Mouse (Mus musculus): ENCODE results near the gene Isy1. TPM values are rescaled to one million over a fixed set of nuclear protein-coding genes. Genes with fewer than 3 reads are reported as not detected.

The Isy1 gene
- polyA plus RNA-seq, 1 experiment from 2014 or later: 47.4 TPM

- Histone ChIP-seq H3K4me3 (no peak overlapping the region), H3K36me3 (no peaks in the 10 kb centered on the region), H3K4me1 (no peaks in the 10 kb centered on the region), H3K4me2 (replicated peaks) (no peak overlapping the region), H3K9me3 (replicated peaks) (no peaks in the 10 kb centered on the region), H3K9ac (no peak overlapping the region), H3K27me3 (no peaks in the 10 kb centered on the region), H3K27ac (no peak overlapping the region)
- ATAC-seq (ENCODE audit: low FRiP score): no peak
- 84% methylated on average over 7 of the region's 7 CpGs for WGBS
Measured at GRCm38 (mm10) chr6:87871240-87871639, 32.6 kb upstream of the Isy1 start.

- Histone ChIP-seq H3K9ac (no peak overlapping the region), H3K27ac (no peak overlapping the region), H3K27me3 (no peaks in the 10 kb centered on the region), H3K4me1 (no peaks in the 10 kb centered on the region), H3K4me3 (no peak overlapping the region), H3K4me2 (replicated peaks) (no peak overlapping the region), H3K9me3 (replicated peaks) (no peaks in the 10 kb centered on the region), H3K36me3 (no peaks in the 10 kb centered on the region)
- WGBS: 64% methylated on average over 1 of the region's 1 CpGs
- ATAC-seq (ENCODE audit: low FRiP score): no peak
Measured at GRCm38 (mm10) chr6:87870440-87870839, 31.8 kb upstream of the Isy1 start.

- H3K9ac ChIP-seq: no peak overlapping the region
- H3K27ac ChIP-seq: no peak overlapping the region
- no peaks in the 10 kb centered on the region for H3K4me1 ChIP-seq
- H3K36me3 ChIP-seq: no peaks in the 10 kb centered on the region
- ATAC-seq (ENCODE audit: low FRiP score): no peak
- no peaks in the 10 kb centered on the region for H3K9me3 ChIP-seq (replicated peaks)
- H3K4me2 ChIP-seq (replicated peaks): no peak overlapping the region
- 84% methylated on average over 9 of the region's 9 CpGs for WGBS
- no peak overlapping the region for H3K4me3 ChIP-seq
- H3K27me3 ChIP-seq: no peaks in the 10 kb centered on the region
Measured at GRCm38 (mm10) chr6:87868871-87869506, 30.4 kb upstream of the Isy1 start.

GRCm38 (mm10) chr6:87867256-87867655, 28.7 kb upstream of the Isy1 start:
- H3K27ac ChIP-seq: no peak overlapping the region
- H3K4me2 ChIP-seq (replicated peaks): no peak overlapping the region
- H3K9me3 ChIP-seq (replicated peaks): no peaks in the 10 kb centered on the region
- H3K27me3 ChIP-seq: no peaks in the 10 kb centered on the region
- no peaks in the 10 kb centered on the region for H3K36me3 ChIP-seq
- no peaks in the 10 kb centered on the region for H3K4me1 ChIP-seq
- no peak for ATAC-seq (ENCODE audit: low FRiP score)
- no peak overlapping the region for H3K4me3 ChIP-seq
- no peak overlapping the region for H3K9ac ChIP-seq
- 87% methylated on average over 2 of the region's 2 CpGs for WGBS

GRCm38 (mm10) chr6:87866211-87866610, 27.6 kb upstream of the Isy1 start:
- H3K27ac ChIP-seq: no peak overlapping the region
- no peaks in the 10 kb centered on the region for H3K27me3 ChIP-seq
- H3K9ac ChIP-seq: no peak overlapping the region
- H3K4me1 ChIP-seq: no peaks in the 10 kb centered on the region
- no peaks in the 10 kb centered on the region for H3K9me3 ChIP-seq (replicated peaks)
- H3K4me3 ChIP-seq: no peak overlapping the region
- no peak overlapping the region for H3K4me2 ChIP-seq (replicated peaks)
- ATAC-seq (ENCODE audit: low FRiP score): no peak
- no peaks in the 10 kb centered on the region for H3K36me3 ChIP-seq
- 90% methylated on average over 6 of the region's 6 CpGs for WGBS

- H3K27ac ChIP-seq: no peak overlapping the region
- no peaks in the 10 kb centered on the region for H3K9me3 ChIP-seq (replicated peaks)
- no peak overlapping the region for H3K4me2 ChIP-seq (replicated peaks)
- 85% methylated on average over 1 of the region's 1 CpGs for WGBS
- no peaks in the 10 kb centered on the region for H3K36me3 ChIP-seq
- H3K9ac ChIP-seq: no peak overlapping the region
- ATAC-seq (ENCODE audit: low FRiP score): no peak
- H3K4me1 ChIP-seq: no peaks in the 10 kb centered on the region
- H3K4me3 ChIP-seq: no peak overlapping the region
- H3K27me3 ChIP-seq: no peaks in the 10 kb centered on the region; the same call in 1 of the 2 replicates
Measured at GRCm38 (mm10) chr6:87857071-87857470, 18.5 kb upstream of the Isy1 start.

GRCm38 (mm10) chr6:87853446-87853845, 14.8 kb upstream of the Isy1 start:
- Histone ChIP-seq H3K9ac (no peak overlapping the region), H3K4me2 (replicated peaks) (no peak overlapping the region), H3K9me3 (replicated peaks) (no peaks in the 10 kb centered on the region), H3K36me3 (no peaks in the 10 kb centered on the region), H3K27me3 (no peaks in the 10 kb centered on the region; the same call in 1 of the 2 replicates), H3K27ac (no peak overlapping the region), H3K4me1 (peaks cover 11% of the 10 kb centered on the region), H3K4me3 (no peak overlapping the region)
- WGBS: 81% methylated on average over 4 of the region's 4 CpGs
- no peak for ATAC-seq (ENCODE audit: low FRiP score)

GRCm38 (mm10) chr6:87851871-87852270, 13.3 kb upstream of the Isy1 start:
- Histone ChIP-seq H3K9ac (no peak overlapping the region), H3K4me3 (no peak overlapping the region), H3K4me2 (replicated peaks) (no peak overlapping the region), H3K9me3 (replicated peaks) (no peaks in the 10 kb centered on the region), H3K4me1 (peaks cover 19% of the 10 kb centered on the region), H3K27ac (no peak overlapping the region), H3K27me3 (no peaks in the 10 kb centered on the region), H3K36me3 (no peaks in the 10 kb centered on the region)
- WGBS: 86% methylated on average over 6 of the region's 6 CpGs
- no peak for ATAC-seq (ENCODE audit: low FRiP score)

GRCm38 (mm10) chr6:87850900-87851614, 12.5 kb upstream of the Isy1 start, which contains the start of gene Cnbp:
Gene Cnbp, minus strand, starts transcription at chr6:87851106.
- under 1% methylated on average over 55 of the region's 55 CpGs for WGBS
- peak; percentile 98 for ATAC-seq (ENCODE audit: low FRiP score)
- no peaks in the 10 kb centered on the region for H3K36me3 ChIP-seq

GRCm38 (mm10) chr6:87850155-87850899, 11.7 kb upstream of the Isy1 start:
- under 1% methylated on average over 73 of the region's 73 CpGs for WGBS
- H3K36me3 ChIP-seq: peaks cover 3% of the 10 kb centered on the region
- H3K27me3 ChIP-seq: no peaks in the 10 kb centered on the region
- peaks cover 19% of the 10 kb centered on the region for H3K4me1 ChIP-seq
- peak overlapping the region; percentile 76 for H3K4me2 ChIP-seq (replicated peaks)
- no peaks in the 10 kb centered on the region for H3K9me3 ChIP-seq (replicated peaks)
- H3K9ac ChIP-seq: peak overlapping the region; percentile 99
- peak overlapping the region; percentile 93 for H3K27ac ChIP-seq
- H3K4me3 ChIP-seq: peak overlapping the region; percentile 100
- peak; percentile 87 for ATAC-seq (ENCODE audit: low FRiP score)

More at GRCm38 (mm10) chr6:87850900-87851614, 12.5 kb upstream of the Isy1 start, which contains the start of gene Cnbp:
- Histone ChIP-seq H3K27me3 (no peaks in the 10 kb centered on the region), H3K4me2 (replicated peaks) (peak within 1 kb of the TSS; percentile 76), H3K4me1 (peaks cover 19% of the 10 kb centered on the region), H3K9me3 (replicated peaks) (no peaks in the 10 kb centered on the region), H3K27ac (peak within 1 kb of the TSS; percentile 93), H3K9ac (peak within 1 kb of the TSS; percentile 99), H3K4me3 (peak within 1 kb of the TSS; percentile 100)

GRCm38 (mm10) chr6:87849780-87850154, 11.2 kb upstream of the Isy1 start:
- Histone ChIP-seq H3K4me3 (peak overlapping the region; percentile 100), H3K27ac (peak overlapping the region; percentile 93; the same call in 1 of the 2 replicates), H3K27me3 (no peaks in the 10 kb centered on the region), H3K36me3 (peaks cover 9% of the 10 kb centered on the region), H3K4me1 (peaks cover 19% of the 10 kb centered on the region), H3K9me3 (replicated peaks) (no peaks in the 10 kb centered on the region), H3K4me2 (replicated peaks) (peak overlapping the region; percentile 76), H3K9ac (peak overlapping the region; percentile 99)
- WGBS: under 1% methylated on average over 8 of the region's 8 CpGs
- ATAC-seq (ENCODE audit: low FRiP score): no peak

- WGBS: 83% methylated on average over 1 of the region's 1 CpGs
- H3K27ac ChIP-seq: no peak overlapping the region
- H3K9ac ChIP-seq: no peak overlapping the region
- no peak overlapping the region for H3K4me3 ChIP-seq
- H3K4me2 ChIP-seq (replicated peaks): no peak overlapping the region
- ATAC-seq (ENCODE audit: low FRiP score): no peak
- H3K4me1 ChIP-seq: peaks cover 19% of the 10 kb centered on the region
- H3K9me3 ChIP-seq (replicated peaks): no peaks in the 10 kb centered on the region
- H3K27me3 ChIP-seq: no peaks in the 10 kb centered on the region
- peaks cover 35% of the 10 kb centered on the region for H3K36me3 ChIP-seq
Measured at GRCm38 (mm10) chr6:87846813-87847212, 8.2 kb upstream of the Isy1 start.

All from hindbrain, embryonic 12.5 days (tissue).